Mouse (Mus musculus): ENCODE data around the gene D130043K22Rik.

DNA sequence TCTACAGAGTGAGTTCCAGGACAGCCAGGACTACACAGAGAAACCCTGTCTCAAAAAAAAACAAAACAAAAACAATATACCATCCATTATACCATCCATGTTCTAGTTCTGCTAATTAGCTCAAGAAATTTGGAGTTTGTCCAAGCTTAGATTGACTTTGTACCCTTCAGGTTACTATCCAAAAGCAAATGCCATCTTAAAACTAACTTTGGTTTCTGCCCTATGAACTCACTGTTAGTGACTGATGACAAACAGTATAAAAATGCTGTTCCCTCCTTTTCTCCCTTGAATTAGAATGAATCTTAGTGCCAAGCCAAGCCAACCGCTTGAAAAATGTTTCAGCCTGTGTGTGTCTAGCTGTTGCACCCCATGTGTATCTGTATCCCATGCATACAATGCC lies 30.3 kb upstream of the D130043K22Rik start:
- TF ChIP-seq POLR2A (IDR thresholded peaks at IDR 0.05; ENCODE audit: borderline replicate concordance, control insufficient read depth, low read depth, low read length) (no peak), CTCF (IDR thresholded peaks at IDR 0.05; ENCODE audit: control insufficient read depth, insufficient read depth, low read length) (no peak)
